Mouse (Mus musculus) thymus, adult 2 months (tissue): ENCODE data around the gene Armc2. TPM values are rescaled to one million over a fixed set of nuclear protein-coding genes. Genes with fewer than 3 reads are reported as not detected.

Source experiments
- DNase-seq: peaks from one replicate; pipeline ENCODE4 v3.0.0; 2021
- H3K27ac ChIP-seq: fragments of 200-500 bp; 2 replicates; pipeline ENCODE4 v1.5.1; 2012; ENCODE audit warnings: low read length, control low read depth; ENCODE audit not compliant: control insufficient read depth, insufficient read depth
- H3K27me3 ChIP-seq: fragments of 200-500 bp; 2 replicates; pipeline ENCODE4 v1.6.1; 2012; ENCODE audit warnings: mild to moderate bottlenecking, low read length, moderate library complexity, mixed read lengths; ENCODE audit not compliant: control insufficient read depth, insufficient read depth
- H3K36me3 ChIP-seq: fragments of 200-500 bp; 2 replicates; pipeline ENCODE4 v1.6.1; 2012; ENCODE audit warnings: mild to moderate bottlenecking, low read length, moderate library complexity; ENCODE audit not compliant: control insufficient read depth, insufficient read depth
- H3K4me1 ChIP-seq: fragments of 200-500 bp; replicated peaks from 2 replicates; pipeline ENCODE4 v1.6.1; 2012; ENCODE audit warnings: low read length; ENCODE audit not compliant: control insufficient read depth, insufficient read depth
- H3K4me3 ChIP-seq: fragments of 200-500 bp; 2 replicates; pipeline ENCODE4 v1.5.1; 2012; ENCODE audit warnings: mild to moderate bottlenecking, low read length, control low read depth, moderate library complexity; ENCODE audit not compliant: control insufficient read depth, insufficient read depth
- CTCF ChIP-seq: fragments of 200-500 bp; IDR thresholded peaks from 2 replicates; pipeline ENCODE4 v1.5.1; 2012; ENCODE audit warnings: mild to moderate bottlenecking, control low read depth, low read length, moderate library complexity, borderline replicate concordance; ENCODE audit not compliant: control insufficient read depth, poor library complexity, insufficient read depth; ENCODE audit errors: extremely low read depth
- POLR2A ChIP-seq: fragments of 200-500 bp; IDR thresholded peaks from 2 replicates; pipeline ENCODE4 v1.6.1; 2012; ENCODE audit warnings: mild to moderate bottlenecking, low read length, control low read depth, moderate library complexity; ENCODE audit not compliant: control insufficient read depth, poor library complexity, insufficient read depth; ENCODE audit errors: extremely low read depth
- WGBS: fragments of 180-500 bp; shearing (Covaris S2); methylation state at CpG from one replicate; pipeline ENCODE4 v1.1.7; 2018; 5-methylcytosine and 5-hydroxymethylcytosine counted together
- polyA plus RNA-seq: library from polyadenylated mRNA; depleted of rRNA; stranded (reverse); fragments of >200 nt; gene quantifications from 2 replicates; pipeline ENCODE4 v1.2.3, GENCODE M21; 2012

The Armc2 gene
- polyA plus RNA-seq, 1 experiment, result 0.46 TPM

- Histone ChIP-seq H3K4me1 (peaks cover 19% of the 10 kb centered on the region), H3K27me3 (no peaks in the 10 kb centered on the region), H3K27ac (no peak overlapping the region), H3K36me3 (no peaks in the 10 kb centered on the region), H3K4me3 (no peak overlapping the region)
- TF ChIP-seq CTCF (no peak), POLR2A (no peak)
- 95% methylated on average over 5 of the region's 5 CpGs for WGBS
- DNase-seq, result no peak
These were observed 85.3 kb downstream of the Armc2 start for GRCm38 (mm10) chr10:41932943-41933342.

- no peak for TF ChIP-seq POLR2A
- TF ChIP-seq CTCF, result no peak
- WGBS, result 93% methylated on average over 12 of the region's 12 CpGs
- H3K27ac ChIP-seq, result no peak overlapping the region
- H3K4me3 ChIP-seq, result no peak overlapping the region
- peaks cover 9% of the 10 kb centered on the region for H3K4me1 ChIP-seq
- no peaks in the 10 kb centered on the region for H3K27me3 ChIP-seq
- H3K36me3 ChIP-seq, result no peaks in the 10 kb centered on the region
- no peak for DNase-seq
These were observed 86.3 kb downstream of the Armc2 start for GRCm38 (mm10) chr10:41931962-41932361.

GRCm38 (mm10) chr10:41930966-41931365 lies 87.3 kb downstream of the Armc2 start:
- Histone ChIP-seq H3K27me3 (no peaks in the 10 kb centered on the region), H3K4me3 (no peak overlapping the region), H3K4me1 (0 out of 2 replicates have a peak, but pooled peaks cover under 1% of the 10 kb centered on the region), H3K27ac (no peak overlapping the region), H3K36me3 (no peaks in the 10 kb centered on the region)
- 93% methylated on average over 4 of the region's 4 CpGs for WGBS
- TF ChIP-seq POLR2A, result no peak
- no peak for TF ChIP-seq CTCF
- no peak for DNase-seq

GRCm38 (mm10) chr10:41926726-41927125 lies 91.5 kb downstream of the Armc2 start:
- Histone ChIP-seq H3K27ac (no peak overlapping the region), H3K4me3 (no peak overlapping the region), H3K27me3 (no peaks in the 10 kb centered on the region), H3K36me3 (no peaks in the 10 kb centered on the region), H3K4me1 (no peaks in the 10 kb centered on the region)
- TF ChIP-seq POLR2A (no peak), CTCF (no peak)
- DNase-seq, result no peak
- WGBS, result 92% methylated on average over 14 of the region's 14 CpGs

GRCm38 (mm10) chr10:41912290-41912994 lies 105.8 kb downstream of the Armc2 start:
- Histone ChIP-seq H3K27ac (no peak overlapping the region), H3K27me3 (no peaks in the 10 kb centered on the region), H3K36me3 (peaks cover 16% of the 10 kb centered on the region), H3K4me1 (no peaks in the 10 kb centered on the region), H3K4me3 (no peak overlapping the region)
- 95% methylated on average over 8 of the region's 8 CpGs for WGBS
- no peak for TF ChIP-seq CTCF
- TF ChIP-seq POLR2A, result no peak
- no peak for DNase-seq

- no peaks in the 10 kb centered on the region for H3K4me1 ChIP-seq
- no peak overlapping the region for H3K27ac ChIP-seq
- H3K4me3 ChIP-seq, result no peak overlapping the region
- TF ChIP-seq CTCF (no peak), POLR2A (no peak)
- H3K36me3 ChIP-seq, result peaks cover 52% of the 10 kb centered on the region
- DNase-seq, result no peak
- H3K27me3 ChIP-seq, result no peaks in the 10 kb centered on the region
- WGBS, result 94% methylated on average over 6 of the region's 6 CpGs
These were observed 109.3 kb downstream of the Armc2 start for GRCm38 (mm10) chr10:41908899-41909298.

GRCm38 (mm10) chr10:41907950-41908349 lies 110.3 kb downstream of the Armc2 start:
- 88% methylated on average over 4 of the region's 4 CpGs for WGBS

More at GRCm38 (mm10) chr10:41907950-41908349, 110.3 kb downstream of the Armc2 start:
- DNase-seq, result no peak
- no peaks in the 10 kb centered on the region for H3K27me3 ChIP-seq
- no peak overlapping the region for H3K4me3 ChIP-seq
- no peaks in the 10 kb centered on the region for H3K4me1 ChIP-seq
- H3K27ac ChIP-seq, result no peak overlapping the region
- no peak for TF ChIP-seq CTCF
- no peak for TF ChIP-seq POLR2A
- H3K36me3 ChIP-seq, result peaks cover 61% of the 10 kb centered on the region
